Mouse (Mus musculus) adrenal gland, adult 2 months (tissue): ENCODE results near the gene Hnmt. TPM values are rescaled to one million over a fixed set of nuclear protein-coding genes. Genes with fewer than 3 reads are reported as not detected.

ENCODE experiments used
- polyA plus RNA-seq: library from polyadenylated mRNA; depleted of rRNA; stranded (reverse); fragments of >200 nt; gene quantifications from 2 replicates; pipeline ENCODE4 v1.2.3, GENCODE M21; 2012; rRNA removed
- total RNA-seq, 2 experiments: library from RNA; stranded (reverse); gene quantifications; 2 replicates each; pipeline ENCODE4 v1.2.3; 2021

The Hnmt gene
- total and polyA plus RNA-seq, 3 experiments = 0.34 to 15.7 (median 12.7) TPM

Other genes starting within 250 kb of the Hnmt start
- not detected for gene Tbpl2, start 47.2 kb upstream of the Hnmt start, total RNA-seq
- gene Tbpl2, start 47.2 kb upstream of the Hnmt start, polyA plus RNA-seq = not detected in 2 replicates
- gene Il1f8, start 103.8 kb upstream of the Hnmt start, total RNA-seq = not detected
- gene Il1f8, start 103.8 kb upstream of the Hnmt start, polyA plus RNA-seq = not detected in 2 replicates
- gene Il1f9, start 137.1 kb upstream of the Hnmt start, total RNA-seq = not detected
- not detected in 2 replicates for gene Il1f9, start 137.1 kb upstream of the Hnmt start, polyA plus RNA-seq
- not detected for gene Il1f6, start 166.0 kb upstream of the Hnmt start, total RNA-seq
- gene Il1f6, start 166.0 kb upstream of the Hnmt start, polyA plus RNA-seq = not detected in 2 replicates
- not detected for gene Il1f5, start 227.6 kb upstream of the Hnmt start, total RNA-seq
- gene Il1f5, start 227.6 kb upstream of the Hnmt start, polyA plus RNA-seq = not detected in 2 replicates
- not detected for gene Il1f10, start 241.8 kb upstream of the Hnmt start, total RNA-seq
- not detected in 2 replicates for gene Il1f10, start 241.8 kb upstream of the Hnmt start, polyA plus RNA-seq